Mouse (Mus musculus) CD4-positive, CD25-positive, alpha-beta regulatory T cell, adult 4 months (primary cell): ENCODE data around the gene Sp1. TPM values are rescaled to one million over a fixed set of nuclear protein-coding genes. Genes with fewer than 3 reads are reported as not detected.

Experiments used
- ATAC-seq: one replicate; pipeline ENCODE4 v1.8.0; 2017
- polyA plus RNA-seq, 2 experiments: library from polyadenylated mRNA; unstranded; fragments of 100-300 nt; shearing (Covaris generic); gene quantifications; one replicate each; pipeline ENCODE4 v1.2.1; 2017

The Sp1 gene
- polyA plus RNA-seq, 2 experiments from 2014 or later = 19.0 to 22.2 TPM

DNA sequence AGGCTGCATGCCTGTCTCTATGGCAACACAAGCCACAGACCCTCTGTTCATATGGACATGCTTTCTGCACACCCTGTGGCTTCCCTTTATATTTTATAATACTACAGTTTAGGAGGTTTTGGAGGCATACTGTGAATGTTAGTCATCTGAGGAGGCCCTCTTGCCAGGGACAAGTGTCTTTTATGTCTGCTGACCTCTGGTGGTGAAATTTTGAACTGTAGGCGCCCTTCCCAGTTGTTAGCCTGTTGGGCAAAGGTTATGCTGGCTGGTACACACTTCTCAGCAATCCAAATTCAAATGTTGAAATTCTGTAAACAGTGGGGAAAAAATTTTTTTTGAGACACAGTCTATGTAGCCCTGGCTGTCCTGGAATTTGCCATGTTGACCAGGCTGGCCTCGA lies 36.5 kb downstream of the Sp1 start:
- ATAC-seq = peak; percentile 75

DNA sequence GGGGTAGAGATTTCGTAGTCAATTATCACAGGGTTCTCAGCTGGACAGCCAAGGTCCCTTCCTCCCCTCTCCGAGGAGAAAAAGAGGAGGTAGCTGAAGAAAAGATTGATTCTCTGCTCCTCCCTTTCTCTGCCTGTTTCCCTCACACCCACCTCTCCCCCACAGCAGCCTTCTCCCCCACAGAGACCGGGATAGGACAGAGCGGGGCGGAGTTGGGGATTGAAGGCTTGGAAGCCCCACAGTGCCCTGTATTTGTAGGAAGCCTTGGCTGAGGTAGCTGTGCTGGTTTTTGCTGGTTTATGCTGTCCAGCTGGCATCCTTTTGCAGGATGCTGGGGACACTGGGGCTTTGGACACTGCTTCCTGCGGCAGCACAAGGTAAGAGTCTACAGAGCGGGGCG lies 39.2 kb downstream of the Sp1 start, which contains the start of gene Amhr2:
Gene Amhr2, plus strand, starts transcription at position 222 of the 400 bp plus-strand sequence.
- ATAC-seq = no peak

DNA sequence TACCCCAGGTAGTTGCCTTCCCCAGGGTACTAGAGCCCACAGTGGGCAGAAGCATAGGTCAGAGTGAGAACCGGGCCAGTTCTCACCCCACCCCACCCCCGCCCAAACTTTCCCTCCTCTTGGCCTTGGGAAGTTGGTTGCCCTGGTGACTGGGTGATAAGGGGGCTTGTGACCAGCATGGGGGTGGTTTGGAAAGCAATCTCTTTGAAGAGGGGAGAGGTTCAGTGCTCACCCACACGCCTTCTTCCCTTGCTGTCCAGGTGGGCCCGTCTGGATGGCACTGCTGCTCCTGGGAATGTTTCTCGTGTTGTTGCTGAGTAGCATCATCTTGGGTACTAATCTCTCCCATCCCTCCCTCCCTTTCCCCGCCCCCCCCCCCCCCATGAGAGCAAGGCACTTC lies 40.5 kb downstream of the Sp1 start:
- ATAC-seq = no peak

DNA sequence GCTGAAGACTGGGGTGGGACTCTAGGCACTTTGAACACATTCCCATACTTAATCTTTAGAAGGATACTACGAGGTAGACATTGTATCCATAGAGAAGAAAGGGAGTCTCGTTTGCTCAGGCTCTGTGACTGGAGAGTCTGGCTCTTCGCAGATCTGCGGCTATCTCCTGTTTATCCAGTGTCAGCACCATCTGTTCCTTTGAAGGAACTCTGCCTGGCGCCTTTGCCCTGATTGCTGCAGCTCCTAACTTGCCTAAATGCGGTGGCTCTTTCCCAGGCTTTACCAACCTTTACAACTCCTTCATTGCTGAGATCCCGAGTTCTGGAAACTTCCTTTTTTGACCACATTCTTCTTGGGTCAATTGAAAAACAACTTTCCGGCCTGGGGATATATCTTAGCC lies 43.4 kb downstream of the Sp1 start:
- ATAC-seq = no peak

DNA sequence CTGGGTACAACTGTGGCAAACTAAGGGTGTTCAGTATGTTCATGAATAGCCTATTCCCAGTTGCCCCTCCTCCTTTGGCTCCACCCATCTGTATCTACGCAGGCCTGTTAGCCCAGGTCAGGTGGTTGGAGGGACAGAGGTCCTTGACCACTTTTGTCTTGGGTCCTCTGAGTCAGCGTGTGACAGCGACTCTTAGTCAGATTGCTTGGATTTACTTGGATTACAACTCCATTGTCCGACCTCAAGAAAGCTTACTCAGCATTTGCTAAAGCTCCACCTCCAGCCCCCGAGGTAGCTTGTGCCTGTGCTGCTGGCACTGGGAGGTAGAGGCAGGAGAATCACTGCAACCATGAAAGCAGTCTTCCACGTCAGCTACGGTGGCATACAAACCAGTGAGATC lies 45.0 kb downstream of the Sp1 start:
- ATAC-seq = no peak

DNA sequence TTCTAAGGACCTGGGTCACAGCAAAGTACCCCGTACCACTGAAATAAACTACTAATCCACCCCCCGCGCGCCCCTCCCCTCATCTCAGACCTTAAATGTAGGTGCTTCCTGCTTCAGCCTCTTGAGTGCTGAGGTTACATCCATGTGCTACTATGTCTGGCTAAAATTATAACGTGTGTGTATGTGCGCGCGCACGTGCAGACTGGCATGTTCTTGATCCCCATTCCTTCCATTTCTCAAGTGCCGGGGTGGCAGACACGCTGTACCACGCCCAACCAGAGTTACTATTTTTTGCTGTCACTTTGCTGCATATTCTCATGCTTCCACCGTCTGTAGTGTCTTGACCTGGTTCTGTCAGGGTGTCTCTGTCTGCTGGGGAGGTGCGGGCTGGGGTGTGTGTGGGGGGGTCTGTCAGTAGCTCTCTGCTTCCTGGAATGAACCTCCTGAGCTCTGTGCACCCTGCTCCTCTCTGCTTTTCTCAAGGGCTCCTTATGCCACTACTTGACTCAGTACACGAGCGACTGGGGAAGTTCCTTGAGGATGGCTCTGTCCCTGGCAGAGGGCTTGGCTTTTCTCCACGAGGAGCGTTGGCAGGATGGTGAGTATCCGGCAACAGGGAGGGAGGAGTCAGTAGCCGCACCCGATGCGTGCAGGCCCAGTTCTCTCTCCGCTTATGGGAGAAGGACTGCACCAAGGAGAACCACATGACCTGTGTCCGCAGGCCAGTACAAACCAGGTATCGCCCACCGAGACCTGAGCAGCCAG lies 45.9 kb downstream of the Sp1 start:
- no peak for ATAC-seq

DNA sequence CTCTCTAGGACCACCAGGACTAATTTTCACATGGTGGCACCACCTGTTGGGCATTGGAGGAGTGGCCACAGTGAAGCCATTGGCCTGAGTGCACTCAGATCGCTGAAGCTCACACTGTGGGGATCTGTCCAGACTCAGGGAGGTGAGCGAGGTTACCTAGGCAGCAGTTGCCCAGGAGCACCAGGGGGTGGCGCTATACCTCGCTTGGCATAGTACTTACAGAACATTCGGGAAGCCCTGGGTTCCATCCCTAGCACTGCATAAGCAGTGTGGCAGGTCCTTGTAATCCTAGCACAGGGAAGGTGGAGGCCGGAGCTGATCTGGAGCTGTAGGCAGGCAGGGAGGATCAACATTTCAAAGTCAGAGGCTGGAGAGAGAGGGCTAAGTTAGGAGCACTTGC lies 50.0 kb downstream of the Sp1 start:
- ATAC-seq = no peak

DNA sequence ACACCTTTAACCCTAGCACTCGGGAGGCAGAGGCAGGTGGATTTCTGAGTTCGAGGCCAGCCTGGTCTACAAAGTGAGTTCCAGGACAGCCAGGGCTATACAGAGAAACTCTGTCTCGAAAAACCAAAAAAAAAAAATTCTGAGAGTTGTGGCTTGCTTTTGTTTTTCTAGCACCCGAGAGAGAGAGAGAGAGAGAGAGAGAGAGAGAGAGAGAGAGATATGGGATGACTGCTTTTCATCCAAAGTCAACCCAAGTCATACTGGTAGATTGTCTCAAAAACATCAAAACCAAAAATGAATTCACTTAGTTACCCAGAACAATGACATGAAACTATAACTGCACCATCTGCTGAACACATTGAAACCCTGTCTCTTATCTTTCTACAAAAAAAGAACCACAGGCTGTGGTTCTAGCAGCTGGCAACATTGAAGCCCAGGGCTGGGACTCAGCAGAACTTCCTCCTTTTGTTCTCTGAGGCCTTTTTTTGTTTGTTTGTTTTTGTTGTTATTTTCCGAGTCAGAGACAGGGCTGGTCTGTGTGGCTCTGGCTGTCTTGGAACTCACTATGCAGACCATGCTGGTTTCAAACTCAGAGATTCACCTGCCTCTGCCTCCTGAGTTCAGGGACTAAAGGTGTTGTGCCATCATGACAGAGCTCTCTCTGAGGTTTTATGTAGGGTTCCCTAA lies 52.2 kb downstream of the Sp1 start:
- peak; percentile 13 for ATAC-seq

DNA sequence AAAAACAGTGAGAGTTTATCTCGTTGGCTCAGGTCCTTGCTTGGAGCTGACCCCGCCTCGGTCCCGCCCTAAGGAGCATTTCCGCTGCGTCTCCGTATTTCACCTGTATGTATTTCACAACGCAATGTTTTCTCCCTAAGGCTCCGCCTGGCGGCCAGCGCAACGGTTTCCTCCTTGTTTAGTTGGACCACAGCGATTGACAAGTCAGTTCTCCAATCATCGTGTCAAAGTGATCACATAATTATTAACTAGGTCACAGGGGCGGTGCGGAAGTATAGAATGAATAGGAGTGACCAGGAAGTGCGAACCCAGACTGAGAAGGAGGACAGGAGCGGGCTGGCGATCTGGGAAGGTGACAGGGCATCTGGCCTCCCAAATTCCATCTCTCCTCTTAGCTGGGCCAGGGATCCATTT lies 53.0 kb downstream of the Sp1 start, which contains the start of gene Prr13:
Gene Prr13, plus strand, starts transcription at position 125 of the 414 bp plus-strand sequence.
- ATAC-seq = peak; percentile 93

DNA sequence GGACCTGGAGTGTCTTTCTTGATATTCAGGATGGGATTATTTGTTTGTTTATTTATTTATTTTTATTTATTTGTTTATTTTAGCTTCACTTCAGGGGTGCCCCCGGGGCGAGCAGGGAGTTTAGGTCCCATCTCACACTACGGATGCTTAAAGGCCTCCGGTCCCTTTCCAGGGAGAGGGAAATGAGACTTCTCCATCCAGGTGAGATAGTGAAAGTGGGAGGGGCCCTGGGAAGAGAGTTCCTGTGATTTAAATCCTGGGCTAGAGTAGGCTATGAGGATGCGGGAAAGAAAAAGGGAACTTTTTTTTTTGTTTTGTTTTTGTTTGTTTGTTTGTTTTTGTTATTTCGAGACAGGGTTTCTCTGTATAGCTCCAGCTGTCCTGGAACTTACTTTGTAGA lies 53.4 kb downstream of the Sp1 start:
- no peak for ATAC-seq

DNA sequence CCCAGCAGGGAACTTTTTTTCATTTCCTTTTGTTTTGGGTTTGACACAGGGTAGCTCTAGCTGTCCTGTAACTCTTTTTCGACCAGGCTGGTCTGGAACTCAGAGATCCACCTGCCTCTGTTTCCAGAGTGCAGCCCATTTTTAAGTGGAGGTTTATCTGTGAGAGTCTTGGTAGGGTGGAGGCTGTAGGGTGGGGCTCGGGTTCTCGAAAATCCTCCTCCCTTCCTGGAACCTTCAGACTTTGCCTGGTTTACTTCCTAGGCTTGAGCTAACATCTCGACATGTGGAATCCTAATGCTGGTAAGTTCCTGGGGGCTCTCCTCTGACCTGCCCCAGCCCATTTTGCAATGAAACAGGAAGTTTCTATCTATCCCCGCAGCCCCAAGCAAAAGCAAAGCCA lies 53.9 kb downstream of the Sp1 start:
- ATAC-seq = no peak

DNA sequence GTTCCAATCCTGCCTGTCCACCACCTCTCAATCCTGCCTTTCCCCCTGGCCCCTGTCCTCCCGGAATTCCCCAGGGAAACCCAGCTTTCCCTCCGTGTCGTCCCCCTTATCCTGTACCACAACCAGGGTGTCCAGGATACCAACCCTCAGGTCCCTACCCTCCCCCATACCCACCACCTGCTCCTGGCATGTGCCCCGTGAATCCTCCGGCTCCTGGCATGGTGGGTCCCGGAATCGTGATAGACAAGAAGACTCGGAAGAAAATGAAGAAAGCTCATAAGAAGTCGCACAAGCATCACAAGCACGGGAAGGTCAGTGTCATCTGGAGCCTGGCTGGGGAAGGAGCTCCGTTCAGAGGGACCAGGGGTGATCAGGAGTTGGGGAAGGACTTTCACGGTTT lies 54.5 kb downstream of the Sp1 start:
- ATAC-seq = no peak

DNA sequence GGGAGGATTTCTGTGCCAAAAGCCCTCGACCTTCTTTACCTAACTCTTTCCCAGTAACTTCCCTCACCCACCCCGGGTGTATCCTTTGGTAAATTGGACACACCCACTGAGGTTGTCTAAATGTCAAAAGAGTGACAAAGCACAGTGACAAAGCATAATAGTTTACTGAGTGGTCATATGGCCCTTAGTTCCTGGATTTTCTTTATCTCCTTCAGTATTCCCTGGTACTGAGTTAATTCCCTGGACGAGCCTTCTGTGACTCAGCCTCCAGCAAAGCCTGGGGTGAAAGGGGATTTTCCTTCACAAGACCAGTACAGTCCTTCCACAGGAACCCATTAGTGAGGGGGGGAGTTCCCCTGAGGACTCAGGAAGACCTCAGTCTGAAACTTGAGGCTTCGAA lies 55.0 kb downstream of the Sp1 start:
- ATAC-seq = no peak

DNA sequence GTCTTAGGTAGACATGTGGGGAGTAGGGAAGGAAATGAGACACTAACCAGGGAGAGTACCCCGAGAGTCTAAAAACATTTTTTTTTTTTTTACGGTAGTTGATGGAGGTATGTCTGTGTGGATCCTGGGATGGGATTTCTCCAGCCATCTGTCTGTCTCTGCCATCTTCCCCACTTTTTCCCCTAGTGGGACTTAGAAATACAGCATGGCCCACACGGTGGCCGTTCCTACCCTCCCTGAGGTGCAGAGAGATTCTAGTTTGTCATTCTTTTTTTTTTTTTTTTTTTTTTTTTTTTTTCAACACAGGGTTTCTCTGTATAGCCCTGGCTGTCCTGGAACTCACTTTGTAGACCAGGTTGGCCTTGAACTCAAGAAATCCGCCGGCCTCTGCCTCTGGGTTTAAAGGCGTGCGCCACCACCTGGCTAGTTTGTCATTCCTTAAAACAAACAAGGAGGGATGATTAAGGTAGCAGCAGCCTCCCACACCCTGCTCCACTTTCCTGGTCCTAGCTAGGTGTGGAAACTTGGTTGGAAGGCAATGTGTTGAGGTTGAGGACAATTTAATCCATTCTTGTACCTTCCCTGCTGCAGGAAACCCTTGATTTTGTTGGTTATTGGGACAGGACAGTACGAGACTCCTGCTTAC lies 55.6 kb downstream of the Sp1 start:
- no peak for ATAC-seq

DNA sequence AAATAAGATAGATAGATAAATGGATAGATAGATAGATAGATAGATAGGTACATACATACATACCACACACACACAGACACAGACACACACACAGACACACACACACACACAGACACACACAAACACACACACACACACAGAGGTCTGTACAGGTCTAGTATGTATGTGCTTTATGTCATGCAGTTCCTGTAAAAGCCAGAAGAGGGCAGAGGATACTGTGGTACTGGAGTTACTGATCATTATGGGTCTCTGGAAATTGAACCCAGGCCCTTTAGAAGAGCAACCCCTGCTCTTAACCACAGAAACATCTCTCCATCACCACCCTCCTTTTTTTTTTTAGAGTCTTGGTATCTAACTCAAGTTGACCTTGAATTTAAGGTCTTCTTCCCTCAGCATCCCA lies 57.7 kb downstream of the Sp1 start:
- no peak for ATAC-seq

DNA sequence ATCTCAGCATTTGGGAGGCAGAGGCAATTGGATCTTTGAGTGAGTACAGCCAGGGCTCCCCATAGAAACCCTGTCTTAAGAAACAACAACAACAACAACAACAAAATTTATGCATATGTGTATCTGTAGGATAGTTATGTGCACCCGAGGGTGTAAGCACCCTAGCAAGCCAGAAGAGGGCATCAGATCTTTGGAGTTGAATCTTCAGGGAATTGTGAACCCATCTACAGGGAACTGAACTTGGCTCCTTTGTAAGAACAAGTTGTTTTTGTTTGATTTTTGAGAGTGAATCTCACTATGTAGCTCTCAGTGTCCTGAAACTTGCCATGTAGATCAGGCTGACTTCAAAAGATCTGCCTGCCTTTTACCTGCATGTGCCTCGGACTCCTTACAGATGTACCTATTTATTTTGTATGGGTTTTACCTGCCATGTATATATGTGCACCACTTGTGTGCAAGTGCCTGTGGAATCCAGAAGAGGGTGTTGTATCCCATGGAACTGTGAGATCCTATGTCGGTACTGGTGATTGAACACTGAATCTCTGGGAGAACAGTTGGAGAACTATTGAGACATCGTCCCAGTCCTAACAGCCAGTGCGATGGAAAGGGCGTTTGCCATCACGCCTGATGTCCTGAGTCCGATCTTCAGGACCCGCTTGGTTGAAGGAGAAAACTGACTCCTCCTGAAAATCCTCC lies 62.9 kb downstream of the Sp1 start:
- no peak for ATAC-seq

DNA sequence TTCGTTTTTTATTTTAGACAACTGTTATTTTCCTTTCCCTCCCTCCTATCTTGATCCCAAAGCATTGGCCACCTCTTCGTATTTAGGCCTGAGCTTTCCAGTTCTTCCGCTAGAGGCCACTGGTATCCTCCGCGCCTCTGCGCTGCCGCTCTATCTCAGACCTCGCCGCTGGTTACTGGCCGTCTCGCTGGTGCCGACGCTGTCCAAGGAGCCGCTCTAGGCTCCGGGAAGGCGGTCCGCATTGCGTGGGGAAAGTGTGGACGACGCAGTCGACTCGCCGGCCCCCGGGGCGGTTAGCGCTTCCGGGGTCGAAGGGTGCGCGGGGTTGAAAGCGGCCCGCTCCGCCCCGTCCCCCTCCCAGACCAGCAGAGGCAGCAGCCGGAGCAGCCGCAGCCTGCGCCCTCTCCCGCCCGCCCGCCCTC lies 64.3 kb downstream of the Sp1 start, which contains the start of gene Pcbp2:
Gene Pcbp2, plus strand, starts transcription at position 357 of the 422 bp plus-strand sequence.
- ATAC-seq = peak; percentile 97

DNA sequence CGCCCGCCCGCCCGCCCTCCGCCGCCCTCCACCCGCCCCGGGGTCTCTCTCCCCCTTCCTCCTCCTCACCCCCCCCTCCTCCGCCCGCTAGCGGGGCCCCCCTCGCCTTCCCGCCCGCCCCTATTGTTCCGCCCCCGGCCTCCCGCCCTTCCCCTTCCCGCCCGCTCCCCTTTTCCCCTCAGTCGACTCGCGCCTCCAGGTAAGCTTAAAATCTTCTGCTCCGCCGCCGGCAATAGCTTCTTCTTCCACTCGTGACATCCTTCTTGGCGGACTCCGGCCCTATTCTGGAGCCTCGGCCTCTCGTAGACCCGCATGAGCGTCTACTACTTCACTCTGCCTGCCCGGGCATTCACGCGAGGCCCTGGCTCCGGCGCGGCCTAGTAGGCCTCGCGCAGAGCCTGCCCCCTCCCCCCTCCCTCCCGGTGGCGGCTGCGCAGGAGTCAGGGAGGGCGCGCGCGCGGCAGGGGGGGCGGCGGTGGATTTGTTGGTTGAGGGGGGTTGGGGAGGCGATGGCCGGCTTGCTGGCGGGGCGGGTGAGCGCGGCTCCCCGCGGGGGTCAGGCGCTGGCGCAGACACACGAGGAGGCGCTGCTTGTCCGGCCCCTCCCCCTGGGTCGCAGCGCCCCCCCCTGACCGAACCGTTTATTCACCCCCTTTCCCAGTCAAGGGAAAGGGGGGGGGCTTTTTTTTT lies 64.8 kb downstream of the Sp1 start:
- ATAC-seq = peak; percentile 26

DNA sequence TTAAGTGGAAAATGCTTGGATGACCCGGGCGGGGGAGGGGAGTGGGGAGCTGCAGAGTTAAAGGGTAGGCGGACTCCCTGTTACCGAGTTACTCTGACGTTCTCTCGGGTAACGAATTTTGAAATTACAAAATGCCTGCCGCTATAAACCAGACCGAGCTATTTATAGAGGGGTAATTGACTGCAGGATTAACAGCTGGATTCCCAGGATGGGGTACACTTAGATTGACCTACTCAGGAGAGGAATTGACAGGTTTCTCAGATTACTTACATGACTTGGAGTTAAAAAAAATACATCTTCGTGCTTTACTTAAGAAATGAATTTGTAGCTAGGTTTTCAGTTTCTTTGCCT lies 65.3 kb downstream of the Sp1 start:
- ATAC-seq = no peak

DNA sequence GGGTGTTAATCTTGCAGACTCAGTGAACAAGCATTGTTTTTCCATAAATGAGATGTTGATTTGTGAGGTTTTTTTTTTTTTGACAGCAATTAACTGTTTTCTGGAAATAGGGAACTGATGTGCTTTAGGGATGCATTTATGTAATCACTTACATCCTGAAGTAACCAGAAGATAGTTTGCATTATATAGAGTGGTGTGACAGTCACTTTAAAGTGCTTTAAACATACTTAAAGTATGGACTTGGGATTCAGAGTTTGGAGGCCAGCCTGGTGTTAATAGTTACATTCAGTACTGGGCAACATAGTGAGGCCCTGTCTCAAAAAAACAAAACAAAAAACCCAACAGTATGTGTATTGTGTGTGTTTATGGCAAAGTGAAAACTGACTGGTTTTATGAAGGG lies 65.8 kb downstream of the Sp1 start:
- ATAC-seq = no peak

DNA sequence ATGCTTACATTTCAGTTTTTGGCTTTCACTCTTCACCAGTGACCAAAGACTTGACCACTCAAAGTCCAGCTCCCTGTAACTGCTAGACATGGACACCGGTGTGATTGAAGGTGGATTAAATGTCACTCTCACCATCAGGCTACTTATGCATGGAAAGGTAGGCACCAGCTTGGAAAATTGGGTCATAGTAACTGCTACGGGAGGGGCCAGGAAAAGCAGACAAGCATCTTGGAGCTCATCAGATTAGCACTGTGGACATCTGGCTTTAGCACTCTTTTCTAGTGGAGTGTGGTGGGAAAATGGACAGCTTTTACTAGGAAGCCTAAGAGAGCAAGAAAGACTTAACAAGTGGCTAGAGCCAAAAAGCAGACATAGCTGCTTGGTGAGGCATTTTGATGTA lies 67.3 kb downstream of the Sp1 start:
- no peak for ATAC-seq

DNA sequence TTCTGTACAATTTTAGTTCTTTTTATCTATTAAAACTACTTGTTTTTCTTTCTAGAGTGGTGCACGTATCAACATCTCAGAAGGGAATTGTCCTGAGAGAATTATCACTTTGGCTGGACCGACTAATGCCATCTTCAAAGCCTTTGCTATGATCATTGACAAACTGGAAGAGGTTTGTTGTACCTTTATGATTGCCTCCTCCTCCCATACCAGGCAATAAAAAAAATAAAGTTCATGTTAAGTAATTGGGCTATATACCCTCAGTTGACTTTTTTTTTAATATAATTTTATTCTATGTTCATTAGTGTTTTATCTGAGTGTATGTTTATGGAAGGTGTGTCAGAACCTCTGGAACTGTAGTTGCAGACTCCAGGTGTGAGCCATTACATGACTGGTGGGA lies 68.6 kb downstream of the Sp1 start:
- no peak for ATAC-seq

DNA sequence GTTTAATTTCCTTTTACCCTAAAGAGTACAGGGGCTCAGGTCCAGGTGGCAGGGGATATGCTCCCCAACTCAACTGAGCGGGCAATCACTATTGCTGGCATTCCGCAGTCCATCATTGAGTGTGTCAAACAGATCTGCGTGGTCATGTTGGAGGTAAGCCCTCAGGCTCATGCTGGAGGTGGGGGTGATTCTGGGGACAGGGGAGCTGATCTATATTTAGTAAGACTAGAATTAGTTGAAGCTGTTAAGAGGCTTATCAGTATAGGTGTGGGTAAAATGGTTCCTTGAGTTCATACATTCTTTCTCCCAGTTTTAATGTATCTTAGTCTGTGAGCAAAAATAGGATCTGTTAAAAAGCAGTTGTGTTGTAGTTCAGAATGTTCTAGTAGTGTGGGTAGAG lies 77.2 kb downstream of the Sp1 start:
- ATAC-seq = no peak
